Mouse (Mus musculus): ENCODE data around the gene Fut8. TPM values are rescaled to one million over a fixed set of nuclear protein-coding genes. Genes with fewer than 3 reads are reported as not detected.

The Fut8 gene
- 4.0 and 4.4 TPM in 2 replicates for polyA plus RNA-seq (2012; rRNA removed)

DNA sequence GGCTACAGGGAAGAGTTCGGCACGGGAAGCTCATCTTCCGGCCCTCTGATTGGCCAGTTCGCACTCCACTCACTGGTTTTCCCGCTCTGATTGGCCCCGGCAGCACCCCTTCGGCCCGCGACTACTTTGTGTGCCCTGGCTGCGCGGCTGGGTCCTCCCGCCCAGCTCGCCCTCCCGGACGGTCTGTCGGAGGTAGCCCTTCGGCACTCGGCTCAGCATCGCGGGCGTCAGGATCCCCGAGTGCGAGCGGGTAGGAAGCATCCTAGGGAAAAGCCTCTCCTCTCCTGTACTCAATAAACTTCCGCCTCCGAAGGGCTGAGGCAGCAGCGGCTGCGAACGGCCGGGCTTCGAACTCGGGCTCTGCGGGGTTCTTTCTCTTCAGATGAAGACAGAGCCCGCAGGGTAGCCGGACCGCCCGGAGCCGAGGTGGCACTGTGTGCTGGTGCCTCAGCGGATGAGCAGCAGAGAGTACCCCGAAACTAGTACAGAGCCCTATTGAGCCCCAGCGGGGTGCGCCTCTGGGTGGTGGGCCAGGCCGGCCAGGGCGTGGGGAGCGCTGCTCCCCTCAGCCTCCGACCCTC is at the start of gene Fut8:
TSS of gene Fut8 (plus strand) at position 176 of the 581 bp plus-strand sequence.

Measured in stomach, adult 2 months (tissue).